Mouse (Mus musculus) cerebellum, adult 18-20 months (tissue): ENCODE results near the gene Tnip1.

ENCODE experiments used
- DNase-seq, 2 experiments: peaks; one replicate each; pipeline ENCODE4 v3.0.0; 2021

Gene Tnip1

GRCm38 (mm10) chr11:54931405-54932093, 31.2 kb downstream of the Tnip1 start:
- DNase-seq: peak; percentile 51 to 65

- peak; percentile 65 to 77 for DNase-seq
Measured at GRCm38 (mm10) chr11:54930318-54930979, 32.3 kb downstream of the Tnip1 start.

DNA sequence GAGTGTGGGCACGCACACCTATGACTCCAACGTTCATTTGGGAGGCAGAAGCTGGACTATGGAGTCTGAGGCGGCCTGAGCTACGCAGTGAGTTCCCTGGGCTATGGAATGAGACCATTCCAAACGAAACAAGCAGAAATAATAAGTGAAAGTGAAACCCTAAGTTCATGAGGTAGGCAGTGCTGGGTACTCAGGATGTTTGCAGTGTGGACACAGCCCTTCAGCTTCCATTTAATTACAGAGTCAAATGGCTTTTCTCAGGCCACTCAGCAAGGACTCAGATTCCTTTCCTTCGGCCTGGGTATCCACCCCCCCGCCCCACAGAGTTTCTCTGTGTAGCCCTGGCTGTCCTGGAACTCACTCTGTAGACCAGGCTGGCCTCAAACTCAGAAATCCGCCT, 33.0 kb downstream of the Tnip1 start:
- DNase-seq: no peak

DNA sequence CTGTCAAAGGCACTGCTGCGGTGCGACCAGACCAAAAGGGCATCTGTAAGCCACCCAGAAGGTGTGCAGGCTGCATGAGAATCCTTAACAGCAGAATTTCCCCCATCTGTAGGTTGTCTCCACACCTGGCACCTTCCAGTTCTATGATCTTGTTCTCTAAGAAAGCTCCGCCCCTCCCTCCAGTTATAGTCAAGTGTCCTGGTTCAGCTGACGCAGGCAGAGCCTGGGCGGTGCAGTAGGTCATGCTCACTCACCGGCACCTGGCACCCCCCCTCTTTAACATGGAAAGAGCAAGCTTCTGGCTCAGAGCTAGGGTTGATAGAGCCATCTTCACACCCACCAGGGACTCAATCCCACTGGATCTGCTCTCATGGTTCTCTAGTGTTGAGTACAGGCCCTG, 33.4 kb downstream of the Tnip1 start:
- DNase-seq: no peak

- DNase-seq: no peak
Measured at GRCm38 (mm10) chr11:54928886-54929285, 33.8 kb downstream of the Tnip1 start.

DNA sequence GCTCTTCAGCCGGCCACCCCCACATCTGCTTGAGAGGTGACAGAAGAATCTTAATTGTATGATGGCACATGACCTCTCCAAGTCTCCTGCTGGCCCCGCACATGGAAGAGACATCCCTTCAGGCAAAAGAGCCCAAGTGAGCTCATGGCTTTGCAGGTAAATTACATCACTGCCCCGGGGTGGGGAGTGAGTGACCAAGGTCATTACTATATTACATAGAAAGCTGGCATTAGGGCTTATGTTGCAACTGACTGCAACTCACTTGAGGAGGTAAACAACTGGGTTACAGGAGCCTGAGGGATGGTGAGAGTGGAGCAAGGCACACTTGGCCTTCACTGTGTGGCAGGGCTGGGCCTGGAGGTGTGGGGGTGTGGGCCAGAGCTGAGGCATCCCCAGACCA, 34.5 kb downstream of the Tnip1 start:
- DNase-seq: no peak

- peak; percentile 66 to 75 for DNase-seq
Measured at GRCm38 (mm10) chr11:54927346-54928140, 35.2 kb downstream of the Tnip1 start.

DNA sequence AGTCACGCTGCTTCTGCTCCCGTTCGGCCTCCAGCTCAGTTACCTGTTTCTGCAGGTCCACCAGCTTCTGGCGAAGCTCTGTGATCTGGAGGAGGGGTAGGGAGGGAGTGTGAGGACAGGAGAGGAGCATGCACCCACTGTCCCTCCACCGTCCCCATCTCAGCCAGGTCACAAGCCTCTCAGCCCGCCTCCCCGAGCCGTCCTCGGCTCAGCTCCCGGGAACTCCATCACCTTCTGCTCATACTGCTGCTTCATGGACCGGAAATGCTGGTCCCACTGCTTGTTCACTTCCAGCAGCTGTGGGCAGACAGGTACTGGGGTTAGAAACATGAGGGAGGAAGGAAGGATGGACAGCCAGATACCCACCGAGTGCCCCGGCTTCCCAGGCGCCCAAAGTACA, 38.6 kb downstream of the Tnip1 start:
- no peak for DNase-seq

GRCm38 (mm10) chr11:54922488-54922887, 40.2 kb downstream of the Tnip1 start:
- DNase-seq: no peak

GRCm38 (mm10) chr11:54921798-54922197, 40.9 kb downstream of the Tnip1 start:
- DNase-seq: no peak

DNA sequence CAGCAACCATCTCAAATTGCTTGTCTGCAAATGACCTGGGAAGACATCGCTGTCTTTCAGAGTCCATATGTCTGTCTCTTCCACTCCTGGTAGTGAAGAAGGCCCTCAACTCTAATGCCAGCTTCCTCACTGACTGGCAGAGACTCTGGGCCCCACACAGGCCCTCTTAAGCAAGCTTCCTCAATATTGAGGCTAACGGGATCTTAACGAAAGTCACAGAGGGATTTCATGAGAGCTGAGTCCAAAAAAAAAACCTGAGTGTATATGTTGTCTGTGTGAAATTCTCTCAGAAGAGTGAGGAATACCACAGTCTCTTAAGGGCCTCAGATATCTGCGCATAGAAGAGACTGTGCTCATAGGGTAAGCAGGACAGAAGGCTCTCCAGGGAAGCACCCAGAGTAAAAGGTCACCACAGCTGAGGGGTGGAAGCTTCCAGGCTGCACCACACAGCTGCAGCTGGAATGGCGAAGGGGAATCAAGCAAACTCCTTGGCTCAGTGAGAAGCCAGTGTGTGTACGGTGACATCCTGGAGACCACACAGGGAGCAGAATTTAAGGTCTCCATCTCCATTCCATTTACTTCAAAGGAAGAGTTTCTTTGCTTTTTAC, 41.6 kb downstream of the Tnip1 start:
- no peak for DNase-seq

GRCm38 (mm10) chr11:54920127-54920972, 42.4 kb downstream of the Tnip1 start:
- no peak for DNase-seq

- no peak for DNase-seq
Measured at GRCm38 (mm10) chr11:54918273-54918672, 44.4 kb downstream of the Tnip1 start.

DNA sequence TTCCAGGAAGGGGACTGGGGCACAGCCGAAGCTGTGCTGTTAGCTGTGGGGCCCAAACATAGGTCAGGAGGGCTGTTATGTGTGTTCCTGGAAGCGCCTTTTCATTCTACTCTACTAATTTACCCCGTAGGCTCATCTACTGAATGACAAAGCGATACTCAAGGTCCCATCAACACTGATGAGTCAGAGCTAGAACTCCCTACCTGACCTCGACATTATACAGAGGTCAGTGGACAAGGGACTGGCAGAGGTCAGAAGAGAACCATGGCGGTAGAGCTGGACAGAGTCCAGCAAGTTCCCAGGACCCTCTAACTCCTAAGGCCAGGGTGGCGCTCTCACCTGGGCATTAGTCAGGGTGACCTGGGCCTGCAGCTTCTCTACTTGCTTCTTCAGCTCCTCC, 45.3 kb downstream of the Tnip1 start:
- no peak for DNase-seq

- no peak for DNase-seq
Measured at GRCm38 (mm10) chr11:54913841-54914240, 48.9 kb downstream of the Tnip1 start.

- DNase-seq: no peak
Measured at GRCm38 (mm10) chr11:54912503-54913316, 50.0 kb downstream of the Tnip1 start.

- no peak for DNase-seq
Measured at GRCm38 (mm10) chr11:54911671-54912502, 50.8 kb downstream of the Tnip1 start.

- DNase-seq: no peak
Measured at GRCm38 (mm10) chr11:54911201-54911600, 51.5 kb downstream of the Tnip1 start.

- no peak for DNase-seq
Measured at GRCm38 (mm10) chr11:54910081-54910665, 52.5 kb downstream of the Tnip1 start.

DNA sequence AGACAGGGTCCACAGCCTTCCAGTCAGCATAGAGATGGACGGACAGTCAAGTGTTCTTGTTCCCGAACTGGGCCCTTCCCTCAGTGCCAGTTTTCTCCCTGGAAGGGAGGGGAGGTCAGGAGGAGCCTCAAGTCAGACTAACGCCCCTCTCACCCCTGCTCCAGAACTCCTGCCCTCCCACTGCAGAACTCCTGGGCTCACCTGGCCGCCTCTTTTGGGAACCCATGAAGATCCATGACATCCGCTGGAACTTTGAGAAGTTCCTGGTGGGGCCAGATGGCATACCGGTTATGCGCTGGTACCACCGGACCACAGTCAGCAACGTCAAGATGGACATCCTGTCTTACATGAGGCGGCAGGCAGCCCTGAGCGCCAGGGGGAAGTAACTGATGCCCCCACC, 53.4 kb downstream of the Tnip1 start:
- no peak for DNase-seq
